Comparison of ENCODE assay signal across 25 mouse cellular contexts in the genomic region with DNA sequence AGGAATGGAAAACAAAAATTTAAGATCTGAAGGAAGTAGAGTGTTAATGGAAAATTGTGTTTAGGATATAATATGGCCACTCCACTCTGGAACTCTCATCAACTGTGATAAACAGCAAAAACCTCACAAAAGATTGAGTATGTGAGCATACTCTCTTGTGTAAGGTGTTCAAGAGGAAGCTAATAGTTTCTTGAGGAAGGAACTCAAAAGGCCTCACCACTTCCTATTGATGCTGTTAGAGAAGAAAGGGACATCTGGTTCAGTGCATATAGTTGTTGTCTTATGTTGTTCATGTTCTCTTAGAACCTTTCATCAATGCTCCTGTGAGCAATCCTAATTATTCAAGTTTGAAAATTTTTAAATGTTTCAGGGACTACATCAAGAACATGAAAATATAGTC. TPM values are rescaled to one million over a fixed set of nuclear protein-coding genes. Genes with fewer than 3 reads are reported as not detected.
DNase-seq lines count a peak whose midpoint lies in the region; ATAC-seq lines count a peak whose summit lies in the region.
"Had no signal": no experiment of that assay in that cellular context is flagged by ENCODE, and none has a peak within 500 bp of the region (broad histone marks: within the 10 kb centered on the region; RNA-seq: fewer than 3 reads in every experiment).

No protein-coding gene starts in this region.

- H3K27ac ChIP-seq in intestine, embryonic 15.5 days, result no peak overlapping the region
- no peak overlapping the region for H3K27ac ChIP-seq in heart, embryonic 11.5 days (ENCODE audit: low read depth, low read length)
- H3K27ac ChIP-seq in midbrain, embryonic 14.5 days (replicated peaks; ENCODE audit: low read depth, low read length), result no peak overlapping the region
- H3K27ac ChIP-seq: embryonic facial prominence, embryonic 15.5 days; forebrain, embryonic 10.5 days; forebrain, embryonic 15.5 days; heart, adult 2 months; heart, embryonic 13.5 days; hindbrain, embryonic 12.5 days had no signal

- H3K36me3 ChIP-seq in intestine, embryonic 15.5 days, result no peaks in the 10 kb centered on the region
- no peaks in the 10 kb centered on the region for H3K36me3 ChIP-seq in heart, embryonic 11.5 days (ENCODE audit: control insufficient read depth, insufficient read depth, low read length)
- H3K36me3 ChIP-seq in midbrain, embryonic 14.5 days (ENCODE audit: control insufficient read depth, insufficient read depth, low read length), result no peaks in the 10 kb centered on the region
- H3K36me3 ChIP-seq: embryonic facial prominence, embryonic 15.5 days; forebrain, embryonic 10.5 days; forebrain, embryonic 15.5 days; heart, embryonic 13.5 days; hindbrain, embryonic 12.5 days had no signal

- no peaks in the 10 kb centered on the region for H3K9me3 ChIP-seq in intestine, embryonic 15.5 days
- H3K9me3 ChIP-seq in heart, embryonic 11.5 days (replicated peaks; ENCODE audit: control insufficient read depth, low read length), result no peaks in the 10 kb centered on the region
- H3K9me3 ChIP-seq in midbrain, embryonic 14.5 days (ENCODE audit: control insufficient read depth, low read length), result no peaks in the 10 kb centered on the region
- H3K9me3 ChIP-seq: embryonic facial prominence, embryonic 15.5 days; forebrain, embryonic 10.5 days; forebrain, embryonic 15.5 days; heart, embryonic 13.5 days; hindbrain, embryonic 12.5 days had no signal

- peak; percentile 42 for DNase-seq in 416B (ENCODE audit: low read depth)
- peak; percentile 31 for DNase-seq in CD4-positive, CD25-positive, alpha-beta regulatory T cell, adult 2 months (ENCODE audit: low read depth, low spot score)
- DNase-seq in heart, postnatal 14 days, result no peak
- no peak for DNase-seq in midbrain, embryonic 14.5 days
- DNase-seq: adrenal gland, adult 2 months; adrenal gland, postnatal 25 days; cerebellum, adult 18-20 months; cerebellum, adult 9-11 months; embryo, embryonic 11 days; gastrocnemius, postnatal 10 days; heart, adult 2 months; heart, postnatal 4 days had no signal

- no peaks in the 10 kb centered on the region for H3K4me1 ChIP-seq in intestine, embryonic 15.5 days (replicated peaks)
- H3K4me1 ChIP-seq in heart, embryonic 11.5 days (ENCODE audit: control insufficient read depth, insufficient read depth, low read length), result no peaks in the 10 kb centered on the region
- no peaks in the 10 kb centered on the region for H3K4me1 ChIP-seq in midbrain, embryonic 14.5 days (ENCODE audit: control insufficient read depth, insufficient read depth, low read length)
- H3K4me1 ChIP-seq: embryonic facial prominence, embryonic 15.5 days; forebrain, embryonic 10.5 days; forebrain, embryonic 15.5 days; heart, embryonic 13.5 days; hindbrain, embryonic 12.5 days had no signal

- H3K9ac ChIP-seq in intestine, embryonic 15.5 days, result no peak overlapping the region
- H3K9ac ChIP-seq in heart, embryonic 11.5 days (ENCODE audit: low read depth, low read length), result no peak overlapping the region
- H3K9ac ChIP-seq in midbrain, embryonic 14.5 days (replicated peaks; ENCODE audit: low read length), result no peak overlapping the region
- H3K9ac ChIP-seq: embryonic facial prominence, embryonic 15.5 days; forebrain, embryonic 15.5 days; heart, embryonic 13.5 days; hindbrain, embryonic 12.5 days had no signal

- H3K4me2 ChIP-seq in intestine, embryonic 15.5 days (replicated peaks), result no peak overlapping the region
- H3K4me2 ChIP-seq in heart, embryonic 11.5 days, result no peak overlapping the region
- no peak overlapping the region for H3K4me2 ChIP-seq in midbrain, embryonic 14.5 days (ENCODE audit: low read length)
- H3K4me2 ChIP-seq: embryonic facial prominence, embryonic 15.5 days; forebrain, embryonic 15.5 days; heart, embryonic 13.5 days; hindbrain, embryonic 12.5 days had no signal

- no peak overlapping the region for H3K4me3 ChIP-seq in intestine, embryonic 15.5 days (replicated peaks)
- no peak overlapping the region for H3K4me3 ChIP-seq in heart, embryonic 11.5 days (ENCODE audit: low read depth, low read length)
- no peak overlapping the region for H3K4me3 ChIP-seq in midbrain, embryonic 14.5 days (replicated peaks; ENCODE audit: low read depth, low read length)
- H3K4me3 ChIP-seq: embryonic facial prominence, embryonic 15.5 days; erythroblast, embryonic 14.5 days; forebrain, embryonic 10.5 days; forebrain, embryonic 15.5 days; heart, adult 2 months; heart, embryonic 13.5 days; hindbrain, embryonic 12.5 days had no signal

- peak; percentile 89 for ATAC-seq in granulocyte monocyte progenitor cell, adult 5-6 weeks (replicated peaks; ENCODE audit: poor library complexity, severe bottlenecking)
- ATAC-seq in monocyte, adult 5-6 weeks (replicated peaks; ENCODE audit: insufficient number of reproducible peaks, low FRiP score, low TSS enrichment, poor library complexity, severe bottlenecking), result 0 out of 2 replicates have a peak, but pooled peaks have one; percentile 59
- ATAC-seq in intestine, embryonic 15.5 days, result no peak
- no peak for ATAC-seq in heart, embryonic 11.5 days (replicated peaks; ENCODE audit: insufficient number of reproducible peaks, low FRiP score, low TSS enrichment)
- no peak for ATAC-seq in midbrain, embryonic 14.5 days (ENCODE audit: low FRiP score, low TSS enrichment)
- ATAC-seq: forebrain, embryonic 15.5 days; hindbrain, embryonic 16.5 days; Patski had no signal

- H3K27me3 ChIP-seq in intestine, embryonic 15.5 days (replicated peaks), result no peaks in the 10 kb centered on the region
- H3K27me3 ChIP-seq in heart, embryonic 11.5 days (ENCODE audit: control insufficient read depth, insufficient read depth, low read length), result no peaks in the 10 kb centered on the region
- no peaks in the 10 kb centered on the region for H3K27me3 ChIP-seq in midbrain, embryonic 14.5 days (ENCODE audit: control insufficient read depth, insufficient read depth, low read length)
- H3K27me3 ChIP-seq: CH12.LX; embryonic facial prominence, embryonic 15.5 days; forebrain, embryonic 15.5 days; heart, embryonic 13.5 days; hindbrain, embryonic 12.5 days had no signal

- intact Hi-C loops in heart, postnatal 14 days (cut with DNase I), result no loop called here

RNA-seq across cellular contexts. Expression of a gene that starts 21.0 kb away (rescaled TPM):
- 0.09 TPM in 1 of 2 replicates, not detected in the other for total RNA-seq in granulocyte monocyte progenitor cell, adult 5-6 weeks (2014; fragmentation: Nextera tagmentation)
- not detected in 2 replicates for total RNA-seq in granulocyte monocyte progenitor cell, adult 5-6 weeks (2017)
- total RNA-seq in monocyte, adult 5-6 weeks (2017), result 13.4 to 49.8 TPM (median 16.6 TPM) in 3 replicates
- under 1 TPM in 1 of 2 experiments, not detected in 1; 0.51 TPM for total RNA-seq in heart, postnatal 14 days (2021)
- polyA plus RNA-seq in intestine, embryonic 15.5 days (2015; fragmentation: Nextera tagmentation; extraction: Ambion mirVana), result 0.08 TPM in 1 of 2 replicates, not detected in the other
- 0.24 TPM in 1 of 2 replicates, not detected in the other for polyA plus RNA-seq in heart, embryonic 11.5 days (2014; fragmentation: Nextera tagmentation; extraction: Ambion mirVana)
- 0.09 and 0.18 TPM in 2 replicates for polyA plus RNA-seq in midbrain, embryonic 14.5 days (2014; fragmentation: Nextera tagmentation; extraction: Ambion mirVana)
- total RNA-seq: adrenal gland, postnatal 25 days had no signal
- polyA plus RNA-seq: adrenal gland, adult 2 months; erythroblast, embryonic 14.5 days; forebrain, embryonic 10.5 days; heart, embryonic 13.5 days; hindbrain, embryonic 12.5 days; hindbrain, embryonic 16.5 days; Patski had no signal

Comparison
In these comparisons a context has a peak if more than half of its experiments do, and no peak if none do; other contexts are left out.
1. DNase-seq: peak in 416B (single experiment) and CD4-positive, CD25-positive, alpha-beta regulatory T cell, adult 2 months (single experiment); none in heart, postnatal 14 days (0 of 2) and midbrain, embryonic 14.5 days (single experiment).
2. ATAC-seq: peak in granulocyte monocyte progenitor cell, adult 5-6 weeks (single experiment) and monocyte, adult 5-6 weeks (single experiment); none in intestine, embryonic 15.5 days (single experiment), heart, embryonic 11.5 days (single experiment) and midbrain, embryonic 14.5 days (single experiment).